Mouse (Mus musculus) liver, postnatal 0 days (tissue): ENCODE results near the gene Cnot2.

Experiments used
- CTCF ChIP-seq: sonication (generic); IDR thresholded peaks from 2 replicates; pipeline ENCODE4 v1.5.1; 2016; ENCODE audit warnings: antibody characterized with exemption, low read depth
- EP300 ChIP-seq: IDR thresholded peaks from 2 replicates; pipeline ENCODE4 v1.6.1; 2016; ENCODE audit warnings: antibody characterized with exemption, low read depth, mild to moderate bottlenecking

GRCm38 (mm10) chr10:116581719-116582481 is 589 bp upstream of the Cnot2 start:
- TF ChIP-seq CTCF (no peak), EP300 (no peak)
